Mouse (Mus musculus) limb, embryonic 11.5 days (tissue): ENCODE measurements around the gene Hoxb9. TPM values are rescaled to one million over a fixed set of nuclear protein-coding genes. Genes with fewer than 3 reads are reported as not detected.

ENCODE experiments used
- ATAC-seq: fragments of 200-750 bp; cut with Nextera tagmentation; 2 replicates; pipeline ENCODE4 v1.8.0; 2017; ENCODE audit warnings: low read depth; ENCODE audit not compliant: insufficient number of reproducible peaks, low FRiP score, low TSS enrichment
- DNase-seq: peaks from one replicate; pipeline ENCODE4 v3.0.0-alpha.2; 2015; ENCODE audit warnings: low spot score
- H3K27ac ChIP-seq: fragments of 300-500 bp; sonication (generic); replicated peaks from 2 replicates; pipeline ENCODE4 v1.5.1; 2014; ENCODE audit warnings: low read depth, mild to moderate bottlenecking, low read length
- H3K27me3 ChIP-seq: fragments of 300-500 bp; sonication (generic); 2 replicates; pipeline ENCODE4 v1.6.1; 2014; ENCODE audit warnings: mild to moderate bottlenecking, low read length, mixed read lengths; ENCODE audit not compliant: control insufficient read depth, insufficient read depth
- H3K36me3 ChIP-seq: fragments of 300-500 bp; sonication (generic); 2 replicates; pipeline ENCODE4 v1.6.1; 2014; ENCODE audit warnings: mild to moderate bottlenecking, low read length, moderate library complexity, mixed read lengths; ENCODE audit not compliant: control insufficient read depth, insufficient read depth
- H3K4me1 ChIP-seq: fragments of 300-500 bp; sonication (generic); 2 replicates; pipeline ENCODE4 v1.6.1; 2014; ENCODE audit warnings: low read length, mixed read lengths; ENCODE audit not compliant: control insufficient read depth, insufficient read depth
- H3K4me2 ChIP-seq: fragments of 300-500 bp; sonication (generic); 2 replicates; pipeline ENCODE4 v1.6.1; 2014; ENCODE audit warnings: low read depth, mild to moderate bottlenecking, moderate library complexity; ENCODE audit not compliant: severe bottlenecking
- H3K4me3 ChIP-seq: fragments of 300-500 bp; sonication (generic); 2 replicates; pipeline ENCODE4 v1.5.1; 2014; ENCODE audit warnings: low read depth, low read length
- H3K9ac ChIP-seq: fragments of 300-500 bp; sonication (generic); 2 replicates; pipeline ENCODE4 v1.6.1; 2014; ENCODE audit warnings: mild to moderate bottlenecking, low read length
- H3K9me3 ChIP-seq: fragments of 300-500 bp; sonication (generic); 2 replicates; pipeline ENCODE4 v1.6.1; 2016; ENCODE audit warnings: low read length; ENCODE audit not compliant: control insufficient read depth
- WGBS: fragments of 180-500 bp; shearing (Covaris S2); extraction: QIAGEN DNeasy Blood & Tissue Kit; methylation state at CpG from one replicate; pipeline ENCODE4 v1.1.7; 2014; 5-methylcytosine and 5-hydroxymethylcytosine counted together
- polyA plus RNA-seq: library from polyadenylated mRNA; unstranded; fragments of >200 nt; fragmentation: Nextera tagmentation; extraction: Ambion mirVana; gene quantifications from 2 replicates; pipeline ENCODE4 v1.2.1, GENCODE M21; 2014

Gene Hoxb9
- polyA plus RNA-seq, 1 experiment from 2014 or later = 1.8 TPM

- Histone ChIP-seq H3K4me3 (no peak overlapping the region), H3K27me3 (peaks cover 76% of the 10 kb centered on the region), H3K27ac (no peak overlapping the region), H3K9me3 (no peaks in the 10 kb centered on the region), H3K4me1 (peaks cover 10% of the 10 kb centered on the region), H3K36me3 (no peaks in the 10 kb centered on the region), H3K4me2 (no peak overlapping the region), H3K9ac (no peak overlapping the region)
- 14% methylated on average over 6 of the region's 6 CpGs for WGBS
- ATAC-seq = no peak
- DNase-seq = peak; percentile 23
Observed at GRCm38 (mm10) chr11:96262262-96262830, 8.9 kb upstream of the Hoxb9 start.

GRCm38 (mm10) chr11:96263636-96264389 is 7.4 kb upstream of the Hoxb9 start:
- Histone ChIP-seq H3K4me2 (no peak overlapping the region), H3K4me1 (peaks cover 10% of the 10 kb centered on the region), H3K4me3 (no peak overlapping the region), H3K36me3 (no peaks in the 10 kb centered on the region), H3K9ac (no peak overlapping the region), H3K27ac (no peak overlapping the region), H3K9me3 (no peaks in the 10 kb centered on the region), H3K27me3 (peaks cover 73% of the 10 kb centered on the region)
- DNase-seq = no peak
- 4% methylated on average over 33 of the region's 33 CpGs for WGBS
- no peak for ATAC-seq

GRCm38 (mm10) chr11:96264390-96265020 is 6.8 kb upstream of the Hoxb9 start:
- no peak overlapping the region for H3K27ac ChIP-seq
- DNase-seq = peak; percentile 53
- peaks cover 10% of the 10 kb centered on the region for H3K4me1 ChIP-seq
- no peaks in the 10 kb centered on the region for H3K9me3 ChIP-seq
- WGBS = 15% methylated on average over 8 of the region's 8 CpGs
- ATAC-seq = no peak
- peaks cover 73% of the 10 kb centered on the region for H3K27me3 ChIP-seq
- H3K4me2 ChIP-seq = no peak overlapping the region
- no peak overlapping the region for H3K4me3 ChIP-seq
- H3K36me3 ChIP-seq = no peaks in the 10 kb centered on the region
- no peak overlapping the region for H3K9ac ChIP-seq

DNA sequence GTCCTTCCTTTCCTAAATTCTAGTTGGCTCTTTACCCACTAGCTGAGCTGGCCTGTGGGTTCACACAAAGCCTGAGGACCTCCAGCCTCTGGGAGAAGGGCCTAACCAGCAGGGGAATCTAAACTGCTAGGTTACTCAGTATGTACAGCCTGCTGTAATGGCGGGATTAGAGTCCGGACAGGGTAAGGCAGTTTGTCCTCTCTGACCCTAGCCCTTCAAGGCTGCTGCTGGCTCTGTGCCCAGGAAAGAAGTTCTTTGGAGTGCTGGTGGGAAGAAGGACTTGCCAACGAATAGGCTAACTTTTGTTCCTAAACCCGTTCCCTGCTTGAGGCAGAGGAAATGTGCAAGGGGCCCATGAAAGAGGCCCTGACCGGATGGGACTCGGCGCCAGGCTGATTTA is 5.3 kb upstream of the Hoxb9 start:
- Histone ChIP-seq H3K27ac (no peak overlapping the region), H3K9me3 (no peaks in the 10 kb centered on the region), H3K4me1 (peaks cover 12% of the 10 kb centered on the region; the same call in 1 of the 2 replicates), H3K27me3 (peaks cover 75% of the 10 kb centered on the region), H3K9ac (no peak overlapping the region), H3K36me3 (no peaks in the 10 kb centered on the region), H3K4me3 (no peak overlapping the region), H3K4me2 (no peak overlapping the region)
- no peak for ATAC-seq
- peak; percentile 32 for DNase-seq
- WGBS = 8% methylated on average over 7 of the region's 7 CpGs

- 22% methylated on average over 7 of the region's 7 CpGs for WGBS
- no peaks in the 10 kb centered on the region for H3K36me3 ChIP-seq
Observed at GRCm38 (mm10) chr11:96267021-96267920, 4.0 kb upstream of the Hoxb9 start.

GRCm38 (mm10) chr11:96268031-96268745 is 3.1 kb upstream of the Hoxb9 start:
- H3K27ac ChIP-seq = no peak overlapping the region
- H3K27me3 ChIP-seq = peaks cover 81% of the 10 kb centered on the region
- no peaks in the 10 kb centered on the region for H3K9me3 ChIP-seq
- DNase-seq (peak; percentile 25), ATAC-seq (no peak)
- no peak overlapping the region for H3K9ac ChIP-seq
- H3K4me1 ChIP-seq = peaks cover 21% of the 10 kb centered on the region
- no peak overlapping the region for H3K4me2 ChIP-seq
- 16% methylated on average over 1 of the region's 1 CpGs for WGBS
- H3K36me3 ChIP-seq = no peaks in the 10 kb centered on the region
- no peak overlapping the region for H3K4me3 ChIP-seq

More at GRCm38 (mm10) chr11:96267021-96267920, 4.0 kb upstream of the Hoxb9 start:
- H3K9me3 ChIP-seq = no peaks in the 10 kb centered on the region
- H3K4me1 ChIP-seq = peaks cover 18% of the 10 kb centered on the region
- H3K27me3 ChIP-seq = peaks cover 80% of the 10 kb centered on the region
- no peak for ATAC-seq
- H3K27ac ChIP-seq = no peak overlapping the region
- H3K4me2 ChIP-seq = no peak overlapping the region
- no peak overlapping the region for H3K4me3 ChIP-seq
- no peak overlapping the region for H3K9ac ChIP-seq
- DNase-seq = peak; percentile 40

GRCm38 (mm10) chr11:96269869-96270268 is 1.4 kb upstream of the Hoxb9 start:
- DNase-seq = peak; percentile 69
- under 1% methylated on average over 19 of the region's 19 CpGs for WGBS
- Histone ChIP-seq H3K9me3 (no peaks in the 10 kb centered on the region), H3K4me3 (no peak overlapping the region), H3K27me3 (peaks cover 83% of the 10 kb centered on the region), H3K4me1 (peaks cover 21% of the 10 kb centered on the region), H3K9ac (no peak overlapping the region), H3K27ac (no peak overlapping the region), H3K36me3 (no peaks in the 10 kb centered on the region), H3K4me2 (no peak overlapping the region)
- no peak for ATAC-seq
